Mouse (Mus musculus) midbrain, postnatal 0 days (tissue): ENCODE measurements at regions not wholly inside any gene's neighbourhood (a gene's known extent, or its start where the extent isn't known, plus 50 kb on each side); places are given as distances from the start of the nearest gene placed in this dataset.

Source experiments
- ATAC-seq: fragments of 200-750 bp; cut with Nextera tagmentation; 2 replicates; pipeline ENCODE4 v1.8.0; 2017; ENCODE audit warnings: moderate number of reproducible peaks, mild to moderate bottlenecking, moderate TSS enrichment, moderate library complexity; ENCODE audit not compliant: low FRiP score
- DNase-seq: peaks from one replicate; pipeline ENCODE4 v3.0.0-alpha.2; 2015; ENCODE audit warnings: low spot score
- H3K27ac ChIP-seq: fragments of 300-500 bp; sonication (generic); 2 replicates; pipeline ENCODE4 v1.5.1; 2014; ENCODE audit warnings: low read depth, mild to moderate bottlenecking, low read length, mixed read lengths
- H3K27me3 ChIP-seq: fragments of 300-500 bp; sonication (generic); 2 replicates; pipeline ENCODE4 v1.6.1; 2014; ENCODE audit warnings: low read length, control low read depth, mixed read lengths; ENCODE audit not compliant: insufficient read depth
- H3K36me3 ChIP-seq: fragments of 300-500 bp; sonication (generic); 2 replicates; pipeline ENCODE4 v1.6.1; 2014; ENCODE audit warnings: low read length, control low read depth, mixed read lengths; ENCODE audit not compliant: insufficient read depth
- H3K4me1 ChIP-seq: fragments of 300-500 bp; sonication (generic); 2 replicates; pipeline ENCODE4 v1.6.1; 2014; ENCODE audit warnings: mild to moderate bottlenecking, control low read depth, antibody characterized with exemption, low read length, mixed read lengths; ENCODE audit not compliant: insufficient read depth
- H3K4me2 ChIP-seq: fragments of 300-500 bp; sonication (generic); 2 replicates; pipeline ENCODE4 v1.6.1; 2014; ENCODE audit warnings: low read depth, mild to moderate bottlenecking, low read length, mixed read lengths; ENCODE audit not compliant: poor library complexity, severe bottlenecking
- H3K4me3 ChIP-seq: fragments of 300-500 bp; sonication (generic); 2 replicates; pipeline ENCODE4 v1.5.1; 2014; ENCODE audit warnings: low read depth, mild to moderate bottlenecking, low read length, moderate library complexity
- H3K9ac ChIP-seq: fragments of 300-500 bp; sonication (generic); replicated peaks from 2 replicates; pipeline ENCODE4 v1.6.1; 2014; ENCODE audit warnings: mild to moderate bottlenecking, low read length, moderate library complexity, mixed read lengths; ENCODE audit not compliant: poor library complexity, severe bottlenecking
- H3K9me3 ChIP-seq: fragments of 300-500 bp; sonication (generic); 2 replicates; pipeline ENCODE4 v1.6.1; 2016; ENCODE audit warnings: low read length, control low read depth
- CTCF ChIP-seq: IDR thresholded peaks from 2 replicates; pipeline ENCODE4 v1.5.1; 2016; ENCODE audit warnings: antibody characterized with exemption, mild to moderate bottlenecking
- WGBS: fragments of 180-500 bp; shearing (Covaris S2); extraction: QIAGEN DNeasy Blood & Tissue Kit; methylation state at CpG from one replicate; pipeline ENCODE4 v1.1.7; 2014; 5-methylcytosine and 5-hydroxymethylcytosine counted together

DNA sequence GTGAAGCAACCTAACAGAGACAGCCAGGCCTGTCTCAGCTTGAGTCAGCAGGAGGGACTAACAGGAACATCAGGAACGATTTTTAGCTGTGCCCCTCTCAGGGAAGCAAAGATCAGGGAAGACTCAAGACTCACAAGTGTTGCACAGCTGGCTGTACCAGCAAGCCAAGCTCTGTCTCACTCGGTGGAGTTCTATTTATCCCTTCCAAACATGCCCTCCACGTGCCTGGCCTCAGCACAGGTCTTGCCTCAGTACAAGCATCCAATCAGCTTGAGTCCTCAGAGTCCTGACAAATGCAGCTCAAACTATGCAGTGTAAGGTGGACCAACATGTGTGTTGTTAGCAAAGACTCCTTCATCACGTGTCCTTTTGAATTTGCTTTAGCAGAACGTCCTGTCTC is 178.4 kb downstream of the Foxo1 start:
- no peaks in the 10 kb centered on the region for H3K36me3 ChIP-seq
- no peaks in the 10 kb centered on the region for H3K4me1 ChIP-seq
- H3K9me3 ChIP-seq, result no peaks in the 10 kb centered on the region
- no peak overlapping the region for H3K27ac ChIP-seq
- TF ChIP-seq CTCF, result no peak
- 76% methylated on average over 5 of the region's 5 CpGs for WGBS
- no peak for ATAC-seq
- H3K4me3 ChIP-seq, result no peak overlapping the region
- no peaks in the 10 kb centered on the region for H3K27me3 ChIP-seq
- H3K9ac ChIP-seq, result no peak overlapping the region
- DNase-seq, result no peak
- H3K4me2 ChIP-seq, result no peak overlapping the region

- no peaks in the 10 kb centered on the region for H3K4me1 ChIP-seq
- 91% methylated on average over 8 of the region's 8 CpGs for WGBS
- H3K9me3 ChIP-seq, result no peaks in the 10 kb centered on the region
- DNase-seq, result no peak
- no peak for ATAC-seq
- H3K4me2 ChIP-seq, result no peak overlapping the region
- no peak overlapping the region for H3K27ac ChIP-seq
- H3K36me3 ChIP-seq, result no peaks in the 10 kb centered on the region
- TF ChIP-seq CTCF, result no peak
- no peaks in the 10 kb centered on the region for H3K27me3 ChIP-seq
- H3K9ac ChIP-seq, result no peak overlapping the region
- no peak overlapping the region for H3K4me3 ChIP-seq
Observed at GRCm38 (mm10) chr3:52444420-52445119, 176.4 kb downstream of the Foxo1 start.

DNA sequence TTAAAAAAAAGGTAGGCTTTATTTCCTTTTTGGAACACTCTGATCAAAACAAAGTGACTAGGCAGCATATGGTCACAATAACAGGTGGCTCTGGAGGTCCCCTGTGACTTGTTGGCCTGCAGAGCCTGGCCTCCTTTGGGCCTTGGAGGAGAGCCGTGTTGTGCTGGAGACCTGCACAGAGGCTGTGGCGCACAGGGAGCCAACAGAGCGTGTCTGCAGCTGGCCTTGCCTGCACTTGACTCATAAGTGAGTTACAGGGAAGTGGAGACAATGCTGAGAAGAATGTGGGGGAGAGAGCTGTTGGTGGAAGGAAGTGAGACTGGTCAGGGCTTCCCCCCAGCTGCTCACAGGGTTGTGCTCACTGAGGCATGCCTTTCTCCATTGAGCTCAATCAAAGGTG is 175.7 kb downstream of the Foxo1 start:
- DNase-seq (peak; percentile 13), ATAC-seq (no peak)
- no peak overlapping the region for H3K27ac ChIP-seq
- no peaks in the 10 kb centered on the region for H3K27me3 ChIP-seq
- H3K9me3 ChIP-seq, result no peaks in the 10 kb centered on the region
- no peak overlapping the region for H3K4me2 ChIP-seq
- WGBS, result 29% methylated on average over 3 of the region's 3 CpGs
- no peaks in the 10 kb centered on the region for H3K4me1 ChIP-seq
- no peaks in the 10 kb centered on the region for H3K36me3 ChIP-seq
- H3K4me3 ChIP-seq, result no peak overlapping the region
- no peak overlapping the region for H3K9ac ChIP-seq
- TF ChIP-seq CTCF, result no peak

DNA sequence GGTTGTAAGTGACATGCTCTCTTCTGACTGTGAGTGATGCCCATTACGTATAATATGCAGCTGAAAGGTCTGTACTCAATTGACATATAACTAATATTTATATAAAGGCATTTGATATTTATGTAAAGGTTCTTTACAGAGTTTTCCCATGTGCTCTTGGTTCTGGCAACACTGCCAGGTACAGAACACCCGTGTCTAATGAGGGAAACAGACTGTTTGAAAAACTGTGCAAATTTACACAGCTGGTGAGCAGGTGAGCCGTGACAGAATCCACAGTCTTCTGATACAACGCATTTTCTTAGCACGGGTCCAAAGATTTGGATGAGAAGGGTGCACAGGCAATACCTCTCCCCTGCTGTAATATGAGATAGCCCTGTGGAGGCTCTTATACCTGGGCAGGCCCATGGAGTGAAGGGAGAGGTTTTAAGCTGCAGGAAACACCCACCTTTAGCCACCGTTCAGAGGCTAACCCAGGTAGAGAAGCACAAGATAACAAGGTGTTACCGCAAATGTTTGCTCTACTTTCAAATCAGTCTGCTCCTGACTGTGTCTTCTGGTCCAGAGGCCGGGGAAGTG is 161.0 kb downstream of the Foxo1 start:
- H3K9ac ChIP-seq, result no peak overlapping the region
- no peak for TF ChIP-seq CTCF
- H3K9me3 ChIP-seq, result no peaks in the 10 kb centered on the region
- WGBS, result 85% methylated on average over 8 of the region's 8 CpGs
- no peaks in the 10 kb centered on the region for H3K4me1 ChIP-seq
- no peak for ATAC-seq
- H3K4me3 ChIP-seq, result no peak overlapping the region
- no peak overlapping the region for H3K4me2 ChIP-seq
- H3K36me3 ChIP-seq, result no peaks in the 10 kb centered on the region
- H3K27me3 ChIP-seq, result no peaks in the 10 kb centered on the region
- DNase-seq, result no peak
- no peak overlapping the region for H3K27ac ChIP-seq

GRCm38 (mm10) chr3:52422826-52423225 is 154.7 kb downstream of the Foxo1 start:
- H3K36me3 ChIP-seq, result no peaks in the 10 kb centered on the region
- DNase-seq, result no peak

DNA sequence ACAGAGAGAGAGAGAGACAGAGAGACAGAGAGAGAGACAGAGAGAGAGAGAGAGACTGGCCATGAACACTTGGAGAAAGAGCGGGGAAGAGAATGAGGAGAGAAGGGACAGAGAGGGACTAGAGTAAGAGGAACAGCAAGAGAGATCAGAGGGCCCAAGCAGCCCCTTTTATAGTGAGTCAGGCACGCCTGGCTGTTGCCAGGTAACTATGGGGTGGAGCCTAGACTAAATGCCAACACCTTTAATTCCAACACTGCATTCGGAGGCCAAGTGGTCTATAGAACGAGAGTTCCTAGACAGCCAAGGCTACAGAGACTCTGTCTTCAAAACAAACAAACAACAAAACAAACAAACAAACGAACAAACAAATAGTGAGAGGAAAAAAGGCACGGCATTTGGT is 148.1 kb downstream of the Foxo1 start:
- Histone ChIP-seq H3K4me3 (no peak overlapping the region), H3K9ac (no peak overlapping the region), H3K27ac (no peak overlapping the region), H3K36me3 (no peaks in the 10 kb centered on the region), H3K4me2 (no peak overlapping the region), H3K4me1 (no peaks in the 10 kb centered on the region), H3K9me3 (no peaks in the 10 kb centered on the region), H3K27me3 (no peaks in the 10 kb centered on the region)
- WGBS, result 63% methylated on average over 6 of the region's 6 CpGs
- DNase-seq (no peak), ATAC-seq (no peak)
- no peak for TF ChIP-seq CTCF

More at GRCm38 (mm10) chr3:52422826-52423225, 154.7 kb downstream of the Foxo1 start:
- Histone ChIP-seq H3K27ac (no peak overlapping the region), H3K4me3 (no peak overlapping the region), H3K9me3 (0 out of 2 replicates have a peak, but pooled peaks cover 3% of the 10 kb centered on the region), H3K27me3 (no peaks in the 10 kb centered on the region), H3K9ac (no peak overlapping the region), H3K4me2 (no peak overlapping the region), H3K4me1 (no peaks in the 10 kb centered on the region)
- no peak for ATAC-seq
- 85% methylated on average over 1 of the region's 1 CpGs for WGBS
- no peak for TF ChIP-seq CTCF
